Mouse (Mus musculus) kidney, embryonic 15.5 days (tissue): Measurements from ENCODE around the gene Platr17. TPM values are rescaled to one million over a fixed set of nuclear protein-coding genes. Genes with fewer than 3 reads are reported as not detected.
"Not testable (repeated sequence)": the region's sequence is repeated elsewhere in the genome, so short reads cannot be mapped to it uniquely, and the experiment has no call there.

ENCODE experiments used
- ATAC-seq: fragments of 200-750 bp; cut with Nextera tagmentation; replicated peaks from 2 replicates; pipeline ENCODE4 v1.8.0; 2017; ENCODE audit warnings: moderate TSS enrichment; ENCODE audit not compliant: low FRiP score
- H3K27ac ChIP-seq: fragments of 300-500 bp; sonication (generic); 2 replicates; pipeline ENCODE4 v1.5.1; 2015; ENCODE audit warnings: mild to moderate bottlenecking, inconsistent platforms
- H3K27me3 ChIP-seq: fragments of 300-500 bp; sonication (generic); 2 replicates; pipeline ENCODE4 v1.6.1; 2015; ENCODE audit warnings: inconsistent platforms
- H3K36me3 ChIP-seq: fragments of 300-500 bp; sonication (generic); 2 replicates; pipeline ENCODE4 v1.6.1; 2015; ENCODE audit warnings: inconsistent platforms
- H3K4me1 ChIP-seq: fragments of 300-500 bp; sonication (generic); 2 replicates; pipeline ENCODE4 v1.6.1; 2015; ENCODE audit warnings: inconsistent platforms
- H3K4me2 ChIP-seq: fragments of 300-500 bp; sonication (generic); 2 replicates; pipeline ENCODE4 v1.6.1; 2015; ENCODE audit warnings: moderate library complexity, mild to moderate bottlenecking, inconsistent platforms
- H3K4me3 ChIP-seq: fragments of 300-500 bp; sonication (generic); replicated peaks from 2 replicates; pipeline ENCODE4 v1.5.1; 2015; ENCODE audit warnings: mild to moderate bottlenecking, inconsistent platforms
- H3K9ac ChIP-seq: fragments of 300-500 bp; sonication (generic); 2 replicates; pipeline ENCODE4 v1.6.1; 2015; ENCODE audit warnings: mild to moderate bottlenecking, inconsistent platforms
- H3K9me3 ChIP-seq: fragments of 300-500 bp; sonication (generic); replicated peaks from 2 replicates; pipeline ENCODE4 v1.6.1; 2016; ENCODE audit warnings: inconsistent platforms
- WGBS: fragments of 180-500 bp; shearing (Covaris S2); methylation state at CpG from one replicate; pipeline ENCODE4 v1.1.7; 2015; ENCODE audit warnings: mixed read lengths; 5-methylcytosine and 5-hydroxymethylcytosine counted together
- microRNA-seq: library from miRNA; unstranded; fragments of <30 nt; microRNA quantifications from one replicate; pipeline ENCODE4, GENCODE M21; 2016
- polyA plus RNA-seq: library from polyadenylated mRNA; unstranded; fragments of >200 nt; fragmentation: Nextera tagmentation; extraction: Ambion mirVana; gene quantifications from 2 replicates; pipeline ENCODE4 v1.2.1, GENCODE M21; 2015

The Platr17 gene
- polyA plus RNA-seq, 1 experiment from 2014 or later, result 0.19 TPM

DNA sequence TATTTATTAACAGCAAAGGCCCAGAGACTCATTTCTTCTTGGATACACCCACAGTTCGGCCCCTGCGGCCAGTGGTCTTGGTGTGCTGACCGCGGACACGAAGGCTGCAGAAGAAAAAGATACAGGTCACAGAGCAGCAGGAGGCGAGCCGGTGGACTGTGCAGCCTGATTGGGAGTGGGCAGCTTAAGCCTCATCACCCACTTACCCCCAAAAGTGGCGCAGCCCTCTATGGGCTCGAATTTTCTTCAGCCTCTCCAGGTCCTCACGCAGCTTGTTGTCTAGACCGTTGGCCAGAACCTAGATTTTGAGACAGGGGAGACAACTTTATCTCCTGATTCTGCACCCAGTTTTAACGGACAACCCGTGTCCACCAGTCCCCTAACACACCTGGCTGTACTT, 47.1 kb downstream of the Platr17 start:
- 75% methylated on average over 13 of the region's 13 CpGs for WGBS
- peaks cover 60% of the 10 kb centered on the region for H3K36me3 ChIP-seq
- peak overlapping the region; percentile 94 for H3K27ac ChIP-seq
- peaks cover 60% of the 10 kb centered on the region for H3K4me1 ChIP-seq
- not testable (repeated sequence) for ATAC-seq, H3K9me3 ChIP-seq, H3K27me3 ChIP-seq
- peak overlapping the region; percentile 49 for H3K4me3 ChIP-seq
- peak overlapping the region; percentile 81 for H3K4me2 ChIP-seq
- peak overlapping the region; percentile 51 for H3K9ac ChIP-seq

DNA sequence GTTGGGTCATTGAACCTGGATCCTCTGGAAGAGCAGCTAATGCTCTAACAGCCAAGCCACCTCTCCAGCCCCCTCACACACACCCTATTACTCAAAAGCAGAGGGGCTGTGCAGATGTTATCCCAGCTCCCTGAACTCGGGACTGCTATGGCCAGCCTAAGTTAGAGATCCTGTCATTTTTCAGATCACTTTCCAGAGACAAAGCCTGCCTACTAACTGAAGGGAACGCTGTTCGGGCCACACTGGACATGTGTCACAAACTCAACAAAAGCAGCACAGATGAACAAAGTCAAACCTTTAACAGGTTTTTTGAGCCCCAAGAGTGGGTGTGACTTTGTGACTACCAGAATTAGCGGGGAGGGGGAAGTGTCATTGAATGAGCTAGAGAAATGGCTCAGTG, 47.9 kb downstream of the Platr17 start:
- peak overlapping the region; percentile 89; the same call in 1 of the 2 replicates for H3K9ac ChIP-seq
- ATAC-seq, result no peak
- H3K4me2 ChIP-seq, result peak overlapping the region; percentile 86
- peaks cover 61% of the 10 kb centered on the region for H3K4me1 ChIP-seq
- H3K27ac ChIP-seq, result peak overlapping the region; percentile 94
- H3K9me3 ChIP-seq, result no peaks in the 10 kb centered on the region
- 82% methylated on average over 4 of the region's 4 CpGs for WGBS
- peak overlapping the region; percentile 75 for H3K4me3 ChIP-seq
- H3K36me3 ChIP-seq, result peaks cover 54% of the 10 kb centered on the region
- H3K27me3 ChIP-seq, result no peaks in the 10 kb centered on the region

DNA sequence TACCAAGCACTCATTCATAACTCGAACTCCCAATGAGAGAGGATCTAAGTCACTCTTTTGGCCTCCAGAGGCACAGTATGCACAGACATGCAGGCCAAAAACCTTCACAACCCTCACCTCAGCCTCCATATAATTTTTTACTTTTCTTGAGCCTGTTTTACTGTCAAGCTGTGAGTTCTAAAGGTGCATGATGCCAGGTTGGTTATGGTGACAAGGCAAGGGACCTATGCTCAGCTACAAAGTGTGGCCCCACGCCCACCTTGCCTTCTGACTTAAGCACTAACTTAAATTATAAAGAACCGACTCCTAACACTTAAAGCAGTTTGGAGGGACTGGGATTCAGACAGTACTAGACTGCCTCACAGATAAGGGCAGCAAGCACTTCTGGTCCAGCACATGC, 48.4 kb downstream of the Platr17 start:
- 84% methylated on average over 3 of the region's 3 CpGs for WGBS
- no peaks in the 10 kb centered on the region for H3K27me3 ChIP-seq
- H3K27ac ChIP-seq, result peak overlapping the region; percentile 94
- no peaks in the 10 kb centered on the region for H3K9me3 ChIP-seq
- H3K4me3 ChIP-seq, result peak overlapping the region; percentile 75
- ATAC-seq, result no peak
- peaks cover 61% of the 10 kb centered on the region for H3K4me1 ChIP-seq
- H3K9ac ChIP-seq, result peak overlapping the region; percentile 89; the same call in 1 of the 2 replicates
- H3K4me2 ChIP-seq, result peak overlapping the region; percentile 86
- peaks cover 54% of the 10 kb centered on the region for H3K36me3 ChIP-seq

DNA sequence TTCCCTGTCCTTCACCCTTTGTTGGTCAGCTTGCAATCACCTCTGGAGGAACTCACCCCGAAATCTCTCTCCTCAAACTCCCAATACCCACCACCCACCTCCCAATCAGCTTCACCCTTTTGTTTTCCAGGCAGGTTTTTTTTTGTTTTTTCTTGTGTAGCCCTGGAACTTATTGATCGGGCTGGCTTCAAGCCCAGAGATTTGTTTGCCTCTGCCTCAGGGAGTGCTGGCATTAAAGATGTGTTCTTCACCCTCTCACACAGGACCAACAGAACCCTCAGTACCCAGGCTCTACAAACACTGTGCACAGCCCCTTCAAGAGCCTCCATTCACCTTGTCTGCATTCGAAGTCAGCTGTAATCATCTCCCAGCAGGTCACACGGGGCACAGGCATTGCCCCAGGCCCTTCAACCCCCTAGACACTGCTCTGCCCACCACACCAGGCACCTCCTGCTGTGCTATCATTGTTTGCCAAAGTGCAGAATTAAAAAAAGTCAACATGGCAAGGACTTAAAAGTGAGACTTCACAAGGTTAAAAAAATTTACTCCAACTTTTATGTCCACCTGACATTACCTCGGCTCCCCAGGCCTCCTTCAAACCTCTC, 49.1 kb downstream of the Platr17 start:
- peak overlapping the region; percentile 86 for H3K4me2 ChIP-seq
- WGBS, result 42% methylated on average over 5 of the region's 5 CpGs
- ATAC-seq, result no peak
- peak overlapping the region; percentile 75 for H3K4me3 ChIP-seq
- peaks cover 54% of the 10 kb centered on the region for H3K36me3 ChIP-seq
- H3K4me1 ChIP-seq, result peaks cover 61% of the 10 kb centered on the region
- H3K27me3 ChIP-seq, result no peaks in the 10 kb centered on the region
- peak overlapping the region; percentile 89 for H3K9ac ChIP-seq
- H3K27ac ChIP-seq, result peak overlapping the region; percentile 94
- H3K9me3 ChIP-seq, result no peaks in the 10 kb centered on the region

DNA sequence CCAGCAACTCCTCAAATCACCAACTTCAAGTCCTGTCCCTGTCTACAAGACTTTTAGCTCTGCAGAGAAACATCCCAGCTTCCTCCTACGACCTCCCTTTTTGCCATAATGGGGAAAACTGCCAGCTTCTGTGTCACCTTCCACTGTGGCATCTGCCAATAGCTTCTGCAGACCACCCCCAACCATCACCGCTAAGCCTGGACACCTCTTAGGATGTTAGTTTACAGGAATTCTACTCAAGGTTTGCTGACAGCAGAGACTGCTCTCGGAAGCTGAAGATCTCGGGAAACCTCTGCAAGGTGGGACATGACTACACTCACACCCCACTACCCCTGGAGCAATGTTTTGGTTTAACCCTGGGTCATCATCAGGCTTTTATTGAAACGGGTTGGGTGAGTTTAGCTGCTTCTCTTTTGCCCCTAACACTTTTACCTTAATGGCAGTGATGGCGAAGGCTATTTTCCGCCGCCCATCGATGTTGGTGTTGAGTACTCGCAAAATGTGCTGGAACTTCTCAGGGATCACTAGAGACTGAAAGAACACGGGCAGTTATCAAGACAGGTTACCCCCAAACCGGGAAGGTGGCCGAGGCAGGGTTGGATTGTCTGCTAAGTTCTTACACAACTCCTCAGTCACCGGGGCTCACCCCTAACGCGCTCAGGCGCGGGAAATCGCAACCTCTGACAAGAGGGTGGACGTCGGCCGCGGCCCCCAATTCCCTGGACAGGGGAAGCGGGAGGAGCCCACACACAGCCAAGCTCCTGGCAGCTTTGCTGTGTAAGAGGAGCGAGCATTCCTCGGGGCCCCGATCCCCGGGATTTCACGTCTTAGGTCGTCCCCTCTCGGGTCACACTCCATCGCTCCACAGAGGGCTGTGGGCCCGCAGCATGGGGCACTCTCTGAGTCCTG, 50.0 kb downstream of the Platr17 start:
- Histone ChIP-seq H3K4me2 (peak overlapping the region; percentile 86), H3K9me3 (no peaks in the 10 kb centered on the region), H3K27ac (peak overlapping the region; percentile 94), H3K9ac (peak overlapping the region; percentile 89), H3K36me3 (peaks cover 54% of the 10 kb centered on the region), H3K4me3 (peak overlapping the region; percentile 75), H3K4me1 (peaks cover 56% of the 10 kb centered on the region), H3K27me3 (no peaks in the 10 kb centered on the region)
- WGBS, result under 1% methylated on average over 33 of the region's 33 CpGs
- no peak; the same call in 1 of the 2 replicates for ATAC-seq

DNA sequence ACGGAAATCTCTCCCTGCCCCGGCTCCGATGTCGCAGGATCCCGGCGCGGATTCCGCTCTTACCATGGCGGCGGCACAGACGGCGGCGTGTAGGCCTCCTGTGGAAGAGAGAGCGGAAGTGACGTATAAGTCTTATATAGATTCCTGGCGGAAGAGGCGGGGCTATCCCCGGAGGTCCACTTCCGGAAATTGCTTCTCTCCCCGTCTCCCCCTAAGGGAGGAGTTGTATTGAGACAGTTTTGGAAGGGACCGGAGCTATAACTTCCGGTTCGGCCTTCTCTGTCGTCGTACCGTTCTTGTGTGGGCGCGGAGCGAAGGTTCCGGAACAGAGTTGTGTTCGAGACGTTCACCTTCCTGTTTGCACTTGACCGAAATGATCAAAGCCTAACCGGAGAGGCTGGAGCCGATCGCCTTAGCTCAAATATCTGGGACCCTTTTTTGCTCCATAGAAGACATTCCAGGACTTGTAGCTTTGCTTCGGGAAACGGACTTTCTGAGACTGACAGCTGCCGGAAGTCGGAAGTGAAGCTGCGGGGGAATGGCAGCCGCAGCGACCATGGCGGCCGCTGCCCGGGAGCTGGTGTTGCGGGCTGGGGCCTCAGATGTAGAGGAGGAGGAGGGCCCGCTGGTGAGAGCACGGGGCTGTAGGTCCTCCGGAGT, 50.8 kb downstream of the Platr17 start, which contains the start of the genes Vps52 and Rps18:
Gene Vps52 (plus strand): TSS at position 258 of the 660 bp plus-strand sequence.
Gene Rps18 (minus strand): TSS at position 447 of the 660 bp plus-strand sequence.
- Histone ChIP-seq H3K36me3 (peaks cover 57% of the 10 kb centered on the region), H3K9me3 (no peaks in the 10 kb centered on the region), H3K4me2 (peak within 1 kb of the TSS; percentile 86), H3K9ac (peak within 1 kb of the TSS; percentile 89), H3K4me3 (peak within 1 kb of the TSS; percentile 75), H3K4me1 (peaks cover 48% of the 10 kb centered on the region), H3K27me3 (no peaks in the 10 kb centered on the region), H3K27ac (peak within 1 kb of the TSS; percentile 94)
- WGBS, result under 1% methylated on average over 50 of the region's 50 CpGs
- ATAC-seq, result peak; percentile 78

Small RNA genes lying within 50 kb of the gene (microRNA-seq; reads per million reads assigned to microRNA genes)
- not detected for gene Gm27740

Other genes starting within 250 kb of the Platr17 start
- 369 and 383 TPM in 2 replicates for gene Hnrnpm, start 218.3 kb upstream of the Platr17 start, polyA plus RNA-seq
- gene March2, start 186.5 kb upstream of the Platr17 start, polyA plus RNA-seq, result 50.9 and 57.5 TPM in 2 replicates
- gene Rab11b, start 144.6 kb upstream of the Platr17 start, polyA plus RNA-seq, result 275 and 342 TPM in 2 replicates
- 21.5 and 27.9 TPM in 2 replicates for gene Angptl4, start 123.3 kb upstream of the Platr17 start, polyA plus RNA-seq
- 46.5 and 53.4 TPM in 2 replicates for gene Kank3, start 94.6 kb upstream of the Platr17 start, polyA plus RNA-seq
- gene Rps28, start 80.6 kb upstream of the Platr17 start, polyA plus RNA-seq, result 1,038 and 1,163 TPM in 2 replicates
- 490 and 495 TPM in 2 replicates for gene Ndufa7, start 80.6 kb upstream of the Platr17 start, polyA plus RNA-seq
- 97.9 and 102 TPM in 2 replicates for gene Cd320, start 62.0 kb upstream of the Platr17 start, polyA plus RNA-seq
- gene Gm7029, start 31.3 kb upstream of the Platr17 start, polyA plus RNA-seq, result not detected in 2 replicates
- gene Kifc1, start 14.5 kb upstream of the Platr17 start, polyA plus RNA-seq, result 8.2 and 9.1 TPM in 2 replicates
- gene Daxx, start 4.3 kb downstream of the Platr17 start, polyA plus RNA-seq, result 47.6 and 60.0 TPM in 2 replicates
- gene Tapbp, start 10.8 kb downstream of the Platr17 start, polyA plus RNA-seq, result 28.3 and 35.9 TPM in 2 replicates
- 17.5 and 19.3 TPM in 2 replicates for gene Zbtb22, start 10.8 kb downstream of the Platr17 start, polyA plus RNA-seq
- 30.7 and 34.5 TPM in 2 replicates for gene Rgl2, start 24.4 kb downstream of the Platr17 start, polyA plus RNA-seq
- gene Pfdn6, start 35.2 kb downstream of the Platr17 start, polyA plus RNA-seq, result 171 and 183 TPM in 2 replicates
- 41.8 and 44.0 TPM in 2 replicates for gene Wdr46, start 35.5 kb downstream of the Platr17 start, polyA plus RNA-seq
- gene B3galt4, start 46.4 kb downstream of the Platr17 start, polyA plus RNA-seq, result 5.1 and 5.6 TPM in 2 replicates
- 48.0 and 53.5 TPM in 2 replicates for gene Vps52, start 50.7 kb downstream of the Platr17 start, polyA plus RNA-seq
- 1,731 and 1,904 TPM in 2 replicates for gene Rps18, start 50.9 kb downstream of the Platr17 start, polyA plus RNA-seq
- 24.6 and 27.2 TPM in 2 replicates for gene H2-K1, start 95.2 kb downstream of the Platr17 start, polyA plus RNA-seq
- gene Ring1, start 119.5 kb downstream of the Platr17 start, polyA plus RNA-seq, result 20.3 and 21.7 TPM in 2 replicates
- 51.7 and 52.5 TPM in 2 replicates for gene H2-Ke6, start 122.9 kb downstream of the Platr17 start, polyA plus RNA-seq
- 197 and 211 TPM in 2 replicates for gene Slc39a7, start 126.5 kb downstream of the Platr17 start, polyA plus RNA-seq
- 50.5 and 53.0 TPM in 2 replicates for gene Rxrb, start 126.7 kb downstream of the Platr17 start, polyA plus RNA-seq
- 2.2 and 6.6 TPM in 2 replicates for gene Col11a2, start 134.3 kb downstream of the Platr17 start, polyA plus RNA-seq
- 0.39 and 0.64 TPM in 2 replicates for gene H2-Oa, start 187.2 kb downstream of the Platr17 start, polyA plus RNA-seq
- gene H2-DMa, start 214.4 kb downstream of the Platr17 start, polyA plus RNA-seq, result 14.8 and 15.9 TPM in 2 replicates
- gene Brd2, start 217.5 kb downstream of the Platr17 start, polyA plus RNA-seq, result 135 and 140 TPM in 2 replicates
- gene H2-DMb2, start 238.2 kb downstream of the Platr17 start, polyA plus RNA-seq, result 22.6 and 25.3 TPM in 2 replicates
- gene H2-DMb1, start 247.9 kb downstream of the Platr17 start, polyA plus RNA-seq, result 4.9 and 6.0 TPM in 2 replicates